Mouse (Mus musculus): Measurements from ENCODE around the gene Olfr504. TPM values are rescaled to one million over a fixed set of nuclear protein-coding genes. Genes with fewer than 3 reads are reported as not detected.
"Not testable (repeated sequence)": the region's sequence is repeated elsewhere in the genome, so short reads cannot be mapped to it uniquely, and the experiment has no call there.

The Olfr504 gene
- total RNA-seq (2022), result not detected

DNA sequence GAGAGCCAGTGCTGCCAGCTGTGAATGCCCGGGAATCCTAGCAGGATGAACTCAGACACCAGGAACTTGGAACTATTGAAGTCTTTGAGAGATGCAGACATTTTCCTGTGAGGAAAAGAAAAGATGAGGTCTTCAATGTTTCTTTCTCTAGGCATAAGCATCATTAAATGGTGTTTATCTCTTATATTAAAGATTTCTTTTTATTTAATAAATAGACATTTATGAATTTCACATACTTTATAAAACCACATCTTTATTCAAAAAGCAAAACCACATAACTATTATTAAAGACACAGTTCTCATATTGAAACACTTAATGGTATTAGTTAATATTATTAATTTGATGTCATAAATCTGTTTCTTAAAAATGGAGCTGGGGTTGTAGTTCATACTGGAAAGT, at the start of gene Olfr504:
Gene Olfr504, minus strand, starts transcription at position 101 of the 400 bp plus-strand sequence.
- no peak for DNase-seq (ENCODE audit: low spot score in 2 of 2)

DNA sequence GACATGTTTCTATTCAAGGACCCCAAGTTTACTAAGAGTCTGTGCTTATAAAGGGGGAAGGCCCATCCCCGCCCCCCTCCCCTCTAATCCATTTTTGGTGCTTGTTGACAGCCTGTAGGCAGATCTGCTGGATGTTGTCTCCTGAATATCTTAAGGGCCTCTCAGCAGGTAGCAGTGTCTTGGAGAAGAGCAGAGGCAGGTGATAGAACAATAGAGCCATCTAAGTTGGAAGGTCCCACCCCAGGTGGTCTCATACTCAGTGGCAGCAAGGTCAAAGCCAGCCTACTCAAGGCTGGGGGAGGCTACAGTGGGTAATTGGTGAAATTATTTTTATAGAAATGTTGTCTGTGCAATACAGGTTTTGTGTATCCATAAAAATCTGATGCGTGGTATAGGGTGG, 48.5 kb upstream of the Olfr504 start:
- no peak for DNase-seq (ENCODE audit: low spot score in 2 of 2)

DNA sequence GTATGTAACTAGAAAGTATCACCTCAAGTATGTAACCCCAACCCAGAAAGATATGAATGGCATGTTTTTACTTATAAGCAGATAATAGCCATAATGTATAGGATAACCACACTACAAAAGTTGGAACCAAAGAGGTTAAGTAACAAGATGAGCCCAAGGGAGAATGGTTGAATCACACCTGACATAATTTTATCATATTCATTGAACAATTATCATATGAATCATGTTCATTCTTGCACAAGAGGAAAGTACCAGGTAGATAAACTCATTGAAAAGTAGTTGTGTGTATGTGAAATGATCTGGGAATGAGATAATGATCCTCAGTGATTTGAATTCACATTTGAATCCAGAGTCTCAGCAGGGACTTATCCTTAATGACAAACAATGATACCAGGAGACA, 44.9 kb upstream of the Olfr504 start, which contains the start of gene Olfr506:
Gene Olfr506, plus strand, starts transcription at position 301 of the 400 bp plus-strand sequence.
- DNase-seq (ENCODE audit: low spot score in 2 of 2), result no peak

DNA sequence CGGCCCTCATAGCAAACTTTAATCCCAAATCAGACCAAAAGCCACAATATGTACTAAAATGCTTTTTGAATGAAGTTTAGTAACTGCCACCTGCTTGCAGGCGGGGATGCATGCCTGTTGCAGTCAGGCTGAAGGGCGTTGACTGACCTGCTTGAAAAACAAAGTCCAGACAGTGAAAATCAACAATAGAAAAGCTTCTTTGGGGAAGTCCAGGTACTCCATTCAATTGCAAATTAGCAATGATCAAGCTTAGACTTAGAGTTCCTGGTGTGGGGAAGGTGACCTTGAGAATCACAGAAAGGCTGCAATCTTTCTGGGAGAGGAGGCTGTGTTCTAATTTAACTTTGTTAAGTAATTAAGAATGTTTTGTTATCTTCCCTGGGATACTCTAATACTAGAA, 36.3 kb upstream of the Olfr504 start:
- not testable (repeated sequence) for DNase-seq (ENCODE audit: low spot score in 2 of 2)

DNA sequence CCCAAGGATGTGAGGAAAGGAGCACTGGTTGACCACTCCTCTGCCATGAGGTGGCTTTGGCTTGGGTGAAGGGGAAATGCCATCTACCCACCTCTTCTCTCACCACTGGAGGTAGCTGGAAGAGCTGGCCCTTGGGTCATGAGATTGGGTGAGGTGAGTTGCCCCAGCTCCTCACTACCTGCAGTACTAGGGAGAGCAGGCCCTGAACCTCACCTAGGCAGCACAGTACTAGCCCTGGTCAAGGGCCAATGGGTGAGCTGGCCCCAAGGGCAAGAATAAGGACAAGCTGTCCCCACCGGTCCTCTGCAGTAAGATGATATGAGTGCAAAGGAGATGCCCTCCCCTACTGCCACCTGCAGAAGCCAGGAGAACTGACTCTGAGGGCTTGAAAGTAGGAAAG, 24.2 kb upstream of the Olfr504 start:
- DNase-seq (ENCODE audit: low spot score in 2 of 2), result no peak

DNA sequence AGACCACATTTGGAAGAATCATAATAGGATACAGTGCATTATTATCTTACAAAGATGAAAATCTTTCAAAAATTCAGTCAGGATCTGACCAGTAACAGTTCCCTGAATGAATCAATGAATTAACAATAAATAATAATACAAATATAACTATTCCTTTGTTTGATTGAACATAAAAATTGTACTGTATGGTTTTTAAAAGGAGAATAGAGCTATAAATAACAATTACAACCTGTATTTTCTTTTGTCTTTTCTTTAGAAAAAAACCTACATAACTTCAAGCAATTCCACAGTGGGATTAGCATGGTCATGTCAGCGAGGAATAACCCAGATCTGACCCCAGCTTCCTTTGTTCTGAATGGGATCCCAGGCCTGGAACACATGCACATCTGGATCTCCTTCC, 21.4 kb downstream of the Olfr504 start, which contains the start of gene Olfr503:
Gene Olfr503, plus strand, starts transcription at position 301 of the 400 bp plus-strand sequence.
- DNase-seq (ENCODE audit: low spot score in 2 of 2), result not testable (repeated sequence)

DNA sequence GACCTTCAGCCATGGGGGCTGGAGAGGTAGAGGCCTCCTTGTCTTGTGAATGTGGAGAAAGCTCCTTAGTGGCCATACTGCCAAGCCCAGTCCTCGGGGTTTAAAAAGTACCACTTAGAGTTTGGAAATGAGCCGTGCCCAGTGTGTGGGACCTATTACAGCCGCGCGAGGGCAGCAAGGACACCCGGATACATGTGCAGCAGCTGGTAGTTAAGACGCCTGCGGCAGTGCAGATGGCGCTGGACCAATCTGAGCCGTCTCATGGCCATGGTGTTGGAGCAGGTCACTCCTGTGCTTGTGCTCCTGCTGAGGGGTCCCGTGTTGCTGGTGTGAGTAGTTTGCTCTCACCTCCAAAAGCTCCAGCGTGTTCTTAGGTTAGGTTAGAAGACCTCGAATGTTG, 23.2 kb downstream of the Olfr504 start:
- no peak for DNase-seq (ENCODE audit: low spot score in 2 of 2)

DNA sequence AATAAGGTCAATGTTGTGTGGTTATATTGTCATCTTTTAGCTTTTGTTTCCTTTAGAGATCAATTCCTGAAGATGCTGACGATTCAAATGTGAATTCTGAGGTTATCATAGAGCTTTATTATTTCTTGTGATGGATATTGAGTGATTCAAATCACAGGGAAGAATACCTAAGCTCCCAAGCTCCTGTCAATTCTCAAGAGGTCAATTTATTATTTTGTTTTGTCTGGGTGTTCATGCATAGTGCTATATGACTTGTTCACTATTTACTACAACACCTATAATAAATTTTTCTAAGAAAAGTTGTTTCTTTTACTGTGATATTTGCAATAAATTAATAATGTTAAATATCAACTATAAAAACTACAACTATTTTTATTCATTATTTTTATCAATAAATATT, 40.6 kb downstream of the Olfr504 start, which contains the start of gene Olfr502:
Gene Olfr502, minus strand, starts transcription at position 101 of the 400 bp plus-strand sequence.
- no peak for DNase-seq (ENCODE audit: low spot score in 2 of 2)

Other genes with a start within 250 kb of the Olfr504 start
- gene Olfr492, start 242.1 kb downstream of the Olfr504 start, total RNA-seq (2022), result not detected
- not detected for gene Olfr493, start 218.8 kb downstream of the Olfr504 start, total RNA-seq (2022)
- gene Olfr494, start 200.5 kb downstream of the Olfr504 start, total RNA-seq (2022), result not detected
- not detected for gene Olfr495, start 172.6 kb downstream of the Olfr504 start, total RNA-seq (2022)
- not detected for gene Olfr497, start 145.4 kb downstream of the Olfr504 start, total RNA-seq (2022)
- not detected for gene Olfr498, start 100.5 kb downstream of the Olfr504 start, total RNA-seq (2022)
- not detected for gene Olfr502, start 40.7 kb downstream of the Olfr504 start, total RNA-seq (2022)
- gene Olfr503, start 21.3 kb downstream of the Olfr504 start, total RNA-seq (2022), result not detected
- not detected for gene Olfr506, start 45.0 kb upstream of the Olfr504 start, total RNA-seq (2022)
- not detected for gene Olfr507, start 56.0 kb upstream of the Olfr504 start, total RNA-seq (2022)
- gene Olfr508, start 64.2 kb upstream of the Olfr504 start, total RNA-seq (2022), result not detected
- gene Olfr509, start 86.1 kb upstream of the Olfr504 start, total RNA-seq (2022), result not detected
- gene Olfr510, start 100.6 kb upstream of the Olfr504 start, total RNA-seq (2022), result not detected
- not detected for gene Olfr512, start 147.5 kb upstream of the Olfr504 start, total RNA-seq (2022)
- not detected for gene Olfr513, start 185.2 kb upstream of the Olfr504 start, total RNA-seq (2022)